Mouse (Mus musculus): Measurements from ENCODE around the gene Vapa. TPM values are rescaled to one million over a fixed set of nuclear protein-coding genes. Genes with fewer than 3 reads are reported as not detected.

Gene Vapa
- polyA plus RNA-seq (2015; fragmentation: Nextera tagmentation; extraction: Ambion mirVana) = 204 and 207 TPM in 2 replicates

DNA sequence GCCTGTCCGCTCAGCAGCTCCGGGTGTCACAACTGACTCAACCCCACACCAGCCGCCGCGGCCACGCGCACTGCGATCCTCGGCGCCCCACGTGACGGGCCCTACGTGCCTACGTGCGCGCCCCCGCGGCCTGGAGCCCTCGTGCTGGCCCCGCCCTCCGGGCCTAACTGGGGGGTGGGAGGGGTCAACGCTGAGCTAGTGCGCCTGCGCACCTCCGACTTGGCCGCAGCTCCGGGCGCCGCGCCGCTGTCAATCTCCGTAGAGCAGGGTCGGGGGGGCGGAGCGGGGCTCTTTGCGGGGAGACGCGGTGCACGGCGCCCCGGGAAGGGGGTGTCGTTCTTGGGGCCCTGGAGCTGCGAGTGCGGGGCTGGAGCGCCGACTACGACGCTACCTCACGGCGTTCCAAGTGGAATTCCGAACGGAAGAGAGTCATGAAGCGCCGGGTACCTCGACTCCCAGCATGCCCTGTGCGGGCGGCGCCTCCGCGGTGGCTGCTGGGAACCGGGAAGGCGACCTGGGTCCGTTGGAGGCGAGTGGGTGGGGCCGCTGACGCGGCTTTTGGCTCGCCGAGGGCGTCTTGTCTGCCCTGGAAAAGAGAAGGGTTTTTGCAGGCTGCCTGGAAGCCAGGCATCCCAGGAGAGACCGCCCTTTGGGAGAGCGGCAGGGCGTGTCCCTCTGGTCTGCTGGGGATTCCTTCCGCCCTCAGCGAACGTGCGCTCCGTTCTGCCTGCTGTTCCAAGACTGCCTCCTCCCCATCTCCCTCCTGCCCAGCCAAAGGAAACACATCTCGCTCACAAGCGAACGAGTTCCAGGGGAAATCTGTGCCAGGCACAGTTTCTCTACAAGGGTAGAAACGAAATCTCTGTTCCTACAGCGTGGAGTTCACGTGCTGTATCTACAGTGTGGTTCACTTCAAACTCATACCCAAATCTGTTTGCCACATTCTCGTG is at the start of gene Vapa:
Vapa (minus strand) TSS at position 93 of the 950 bp plus-strand sequence.
- no peaks in the 10 kb centered on the region for H3K9me3 ChIP-seq
- peaks cover 7% of the 10 kb centered on the region; the same call in 1 of the 2 replicates for H3K4me1 ChIP-seq
- peak within 1 kb of the TSS; percentile 61 for H3K4me2 ChIP-seq
- H3K9ac ChIP-seq = peak within 1 kb of the TSS; percentile 98
- peak within 1 kb of the TSS; percentile 86 for H3K4me3 ChIP-seq (replicated peaks)
- H3K27me3 ChIP-seq (replicated peaks) = no peaks in the 10 kb centered on the region
- no peaks in the 10 kb centered on the region for H3K36me3 ChIP-seq
- under 1% methylated on average over 81 of the region's 85 CpGs for WGBS
- H3K27ac ChIP-seq = peak within 1 kb of the TSS; percentile 99
- ATAC-seq (ENCODE audit: insufficient read depth, low FRiP score, low read depth) = peak; percentile 94

DNA sequence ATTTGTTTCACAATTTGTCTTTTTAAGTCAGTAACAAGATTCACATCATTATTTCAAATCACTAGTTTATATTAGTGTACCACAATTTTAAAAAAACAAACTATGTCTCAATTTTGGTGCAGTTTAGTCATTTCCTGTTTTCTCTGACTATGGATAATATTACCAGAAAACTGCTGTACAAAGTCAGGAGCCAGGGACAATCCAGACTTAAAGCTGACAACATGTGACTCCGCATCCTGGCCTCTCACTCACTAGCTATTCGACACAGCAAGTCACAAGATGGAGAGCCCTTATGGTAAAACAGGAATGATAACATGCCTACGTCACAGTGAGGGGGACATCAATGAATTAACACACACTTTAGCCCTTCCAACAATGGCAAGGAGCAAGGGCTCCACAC is 49.3 kb upstream of the Vapa start:
- Histone ChIP-seq H3K36me3 (no peaks in the 10 kb centered on the region), H3K4me1 (0 out of 2 replicates have a peak, but pooled peaks cover 5% of the 10 kb centered on the region), H3K4me3 (replicated peaks) (no peak overlapping the region), H3K9me3 (no peaks in the 10 kb centered on the region), H3K4me2 (no peak overlapping the region), H3K27me3 (replicated peaks) (no peaks in the 10 kb centered on the region), H3K27ac (no peak overlapping the region), H3K9ac (no peak overlapping the region)
- 73% methylated on average over 3 of the region's 3 CpGs for WGBS
- no peak for ATAC-seq (ENCODE audit: insufficient read depth, low FRiP score, low read depth)

DNA sequence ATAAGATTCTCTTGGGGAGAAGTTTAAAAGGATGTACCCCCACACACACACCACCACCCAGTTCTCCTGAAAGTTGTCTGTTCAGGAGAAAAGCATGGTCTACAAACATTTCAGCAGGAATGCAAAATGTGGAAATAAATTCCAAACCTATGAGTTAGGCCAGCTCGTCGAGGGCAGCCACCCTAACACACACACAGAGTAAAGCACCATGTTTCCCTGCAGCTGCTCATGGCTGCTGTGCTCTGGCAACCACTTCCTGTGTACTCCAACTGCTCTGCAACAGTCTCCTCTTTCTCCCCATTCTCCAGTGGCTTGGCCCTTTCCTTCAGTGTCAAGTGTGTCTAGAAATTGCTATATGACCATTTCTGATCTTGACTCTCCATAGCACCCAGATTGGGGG is 45.1 kb upstream of the Vapa start:
- no peak for ATAC-seq (ENCODE audit: insufficient read depth, low FRiP score, low read depth)

DNA sequence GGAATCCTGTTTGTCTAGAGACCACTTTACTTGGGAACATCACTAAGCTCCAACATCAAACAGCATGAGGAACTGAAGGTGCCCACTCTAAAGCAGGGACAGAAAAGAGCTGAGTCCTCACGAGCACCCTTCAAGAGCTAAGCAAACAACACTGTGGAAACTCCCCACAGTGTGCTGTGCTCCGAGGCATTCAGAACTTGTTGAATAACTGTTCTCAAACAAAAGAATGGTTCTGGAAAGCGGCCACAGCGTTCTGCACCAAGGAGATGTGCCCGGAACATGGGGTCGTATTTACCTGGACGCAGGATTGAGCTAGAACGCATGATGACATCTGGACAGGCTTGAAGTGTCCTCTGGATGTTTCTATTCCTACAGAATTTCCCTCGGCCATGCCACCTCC is 44.6 kb upstream of the Vapa start:
- Histone ChIP-seq H3K36me3 (no peaks in the 10 kb centered on the region), H3K4me1 (no peaks in the 10 kb centered on the region), H3K4me2 (no peak overlapping the region), H3K9me3 (no peaks in the 10 kb centered on the region), H3K4me3 (replicated peaks) (no peak overlapping the region), H3K27me3 (replicated peaks) (no peaks in the 10 kb centered on the region), H3K27ac (no peak overlapping the region), H3K9ac (no peak overlapping the region)
- 81% methylated on average over 9 of the region's 9 CpGs for WGBS
- ATAC-seq (ENCODE audit: insufficient read depth, low FRiP score, low read depth) = no peak

More for the DNA sequence above, 45.1 kb upstream of the Vapa start:
- Histone ChIP-seq H3K27ac (no peak overlapping the region), H3K4me1 (no peaks in the 10 kb centered on the region), H3K27me3 (replicated peaks) (no peaks in the 10 kb centered on the region), H3K4me2 (no peak overlapping the region), H3K9me3 (no peaks in the 10 kb centered on the region), H3K4me3 (replicated peaks) (no peak overlapping the region), H3K9ac (no peak overlapping the region), H3K36me3 (no peaks in the 10 kb centered on the region)
- WGBS = 66% methylated on average over 2 of the region's 2 CpGs

DNA sequence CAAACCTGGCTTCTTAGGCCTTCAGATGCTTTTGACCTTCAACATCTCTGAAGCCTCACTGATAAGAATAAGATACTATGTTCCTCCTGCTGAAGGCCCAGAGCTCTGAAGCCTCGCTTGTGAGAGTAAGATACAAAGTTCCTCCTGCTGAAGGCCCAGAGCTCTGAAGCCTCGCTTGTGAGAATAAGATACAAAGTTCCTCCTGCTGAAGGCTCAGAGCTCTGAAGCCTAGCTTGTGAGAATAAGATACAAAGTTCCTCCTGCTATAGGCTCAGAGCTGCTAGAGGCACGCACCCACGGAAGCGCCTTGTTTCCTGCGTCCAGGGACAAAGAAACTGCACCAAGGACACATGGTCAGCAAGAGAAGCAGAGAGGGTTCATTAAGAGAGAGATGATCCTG is 43.4 kb upstream of the Vapa start:
- Histone ChIP-seq H3K4me3 (replicated peaks) (no peak overlapping the region), H3K4me1 (no peaks in the 10 kb centered on the region), H3K9ac (no peak overlapping the region), H3K36me3 (no peaks in the 10 kb centered on the region), H3K4me2 (no peak overlapping the region), H3K27ac (no peak overlapping the region), H3K9me3 (no peaks in the 10 kb centered on the region), H3K27me3 (replicated peaks) (no peaks in the 10 kb centered on the region)
- WGBS = 90% methylated on average over 6 of the region's 6 CpGs
- ATAC-seq (ENCODE audit: insufficient read depth, low FRiP score, low read depth) = no peak

DNA sequence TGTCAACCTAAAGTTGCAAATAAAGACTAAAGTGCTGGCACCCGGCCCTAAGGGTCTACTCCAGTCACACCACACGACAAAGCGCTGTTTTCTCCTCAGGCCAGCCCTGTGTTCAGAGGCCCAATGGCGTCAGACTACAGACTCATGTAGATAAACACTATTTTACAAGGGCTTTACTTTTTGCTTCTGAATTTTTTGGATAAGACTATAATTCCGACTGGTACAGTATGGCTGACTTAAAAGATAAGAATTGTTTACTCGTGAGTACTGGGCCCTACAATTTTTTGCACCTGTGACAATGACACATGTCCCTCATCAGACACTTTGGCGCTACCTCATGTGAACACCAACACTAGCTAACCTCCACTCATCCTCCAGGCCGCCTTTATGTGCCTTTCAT is 42.7 kb upstream of the Vapa start:
- Histone ChIP-seq H3K4me3 (replicated peaks) (no peak overlapping the region), H3K9ac (no peak overlapping the region), H3K4me1 (no peaks in the 10 kb centered on the region), H3K4me2 (no peak overlapping the region), H3K27me3 (replicated peaks) (no peaks in the 10 kb centered on the region), H3K36me3 (no peaks in the 10 kb centered on the region), H3K9me3 (no peaks in the 10 kb centered on the region), H3K27ac (no peak overlapping the region)
- no peak for ATAC-seq (ENCODE audit: insufficient read depth, low FRiP score, low read depth)
- WGBS = 82% methylated on average over 8 of the region's 8 CpGs

DNA sequence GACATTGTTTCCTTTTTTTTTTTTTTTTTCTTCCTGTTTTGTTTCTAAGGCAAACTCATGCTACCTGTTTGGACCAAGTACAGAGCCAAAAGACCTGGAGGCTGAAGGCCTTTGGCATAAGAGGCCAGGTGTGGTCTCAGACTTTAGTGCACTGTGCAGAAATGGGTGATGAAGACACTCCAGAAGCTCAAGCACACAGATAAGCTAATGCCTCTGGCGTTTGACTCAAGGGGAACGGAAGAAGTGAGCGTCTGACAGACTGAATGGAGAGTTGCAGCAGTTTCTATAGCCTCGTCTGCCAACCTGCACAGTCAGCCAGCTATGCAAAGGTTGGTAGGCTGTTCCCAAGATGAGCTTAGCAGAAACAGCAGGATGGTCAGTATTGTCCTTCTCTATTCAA is 42.3 kb upstream of the Vapa start:
- no peak overlapping the region for H3K9ac ChIP-seq
- H3K4me2 ChIP-seq = no peak overlapping the region
- no peaks in the 10 kb centered on the region for H3K36me3 ChIP-seq
- H3K27me3 ChIP-seq (replicated peaks) = no peaks in the 10 kb centered on the region
- no peaks in the 10 kb centered on the region for H3K9me3 ChIP-seq
- no peak overlapping the region for H3K4me3 ChIP-seq (replicated peaks)
- H3K4me1 ChIP-seq = no peaks in the 10 kb centered on the region
- 75% methylated on average over 4 of the region's 4 CpGs for WGBS
- H3K27ac ChIP-seq = no peak overlapping the region
- no peak for ATAC-seq (ENCODE audit: insufficient read depth, low FRiP score, low read depth)

DNA sequence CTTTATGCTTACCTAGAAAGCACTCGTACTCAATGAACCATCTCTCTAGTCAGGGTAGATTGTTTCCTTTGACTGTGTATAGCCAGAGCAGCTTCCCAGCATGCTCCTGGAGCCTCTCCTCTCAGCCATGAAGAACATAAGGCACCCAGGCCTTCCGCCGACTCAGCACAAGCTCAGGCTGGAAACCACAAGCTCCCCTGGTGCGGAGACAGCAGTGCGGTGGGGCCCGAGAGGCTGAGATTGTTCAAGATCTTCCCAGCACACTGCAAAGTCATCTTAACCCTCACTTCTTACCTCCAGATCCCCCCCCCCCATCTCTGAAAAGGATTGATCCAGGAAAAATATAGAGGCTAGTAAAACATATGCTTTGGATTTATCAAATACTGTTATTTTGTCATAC is 37.2 kb upstream of the Vapa start:
- WGBS = 85% methylated on average over 6 of the region's 6 CpGs
- Histone ChIP-seq H3K27me3 (replicated peaks) (no peaks in the 10 kb centered on the region), H3K9me3 (no peaks in the 10 kb centered on the region), H3K9ac (no peak overlapping the region), H3K4me1 (no peaks in the 10 kb centered on the region), H3K27ac (no peak overlapping the region), H3K4me3 (replicated peaks) (no peak overlapping the region), H3K4me2 (no peak overlapping the region), H3K36me3 (no peaks in the 10 kb centered on the region)
- ATAC-seq (ENCODE audit: insufficient read depth, low FRiP score, low read depth) = no peak

DNA sequence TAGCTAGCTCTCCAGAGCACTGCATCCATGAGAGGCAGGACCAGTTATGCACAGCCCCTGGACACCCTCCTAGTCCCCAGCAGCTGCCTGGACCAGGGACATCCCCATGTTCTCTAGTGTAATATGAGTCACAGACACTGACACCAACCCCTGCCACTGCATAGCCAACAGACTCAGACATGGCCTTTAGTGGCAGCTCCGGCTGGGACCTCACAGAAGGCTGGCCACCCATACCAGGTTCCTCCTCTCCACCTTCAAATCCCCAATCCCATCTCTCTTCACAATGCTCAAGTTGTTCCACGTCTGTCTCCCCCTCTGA is 35.8 kb upstream of the Vapa start:
- no peak for ATAC-seq (ENCODE audit: insufficient read depth, low FRiP score, low read depth)
- H3K27me3 ChIP-seq (replicated peaks) = no peaks in the 10 kb centered on the region
- no peak overlapping the region for H3K9ac ChIP-seq
- no peak overlapping the region for H3K4me3 ChIP-seq (replicated peaks)
- WGBS = 86% methylated on average over 2 of the region's 2 CpGs
- no peak overlapping the region for H3K27ac ChIP-seq
- no peaks in the 10 kb centered on the region for H3K9me3 ChIP-seq
- H3K36me3 ChIP-seq = no peaks in the 10 kb centered on the region
- no peaks in the 10 kb centered on the region for H3K4me1 ChIP-seq
- H3K4me2 ChIP-seq = no peak overlapping the region

DNA sequence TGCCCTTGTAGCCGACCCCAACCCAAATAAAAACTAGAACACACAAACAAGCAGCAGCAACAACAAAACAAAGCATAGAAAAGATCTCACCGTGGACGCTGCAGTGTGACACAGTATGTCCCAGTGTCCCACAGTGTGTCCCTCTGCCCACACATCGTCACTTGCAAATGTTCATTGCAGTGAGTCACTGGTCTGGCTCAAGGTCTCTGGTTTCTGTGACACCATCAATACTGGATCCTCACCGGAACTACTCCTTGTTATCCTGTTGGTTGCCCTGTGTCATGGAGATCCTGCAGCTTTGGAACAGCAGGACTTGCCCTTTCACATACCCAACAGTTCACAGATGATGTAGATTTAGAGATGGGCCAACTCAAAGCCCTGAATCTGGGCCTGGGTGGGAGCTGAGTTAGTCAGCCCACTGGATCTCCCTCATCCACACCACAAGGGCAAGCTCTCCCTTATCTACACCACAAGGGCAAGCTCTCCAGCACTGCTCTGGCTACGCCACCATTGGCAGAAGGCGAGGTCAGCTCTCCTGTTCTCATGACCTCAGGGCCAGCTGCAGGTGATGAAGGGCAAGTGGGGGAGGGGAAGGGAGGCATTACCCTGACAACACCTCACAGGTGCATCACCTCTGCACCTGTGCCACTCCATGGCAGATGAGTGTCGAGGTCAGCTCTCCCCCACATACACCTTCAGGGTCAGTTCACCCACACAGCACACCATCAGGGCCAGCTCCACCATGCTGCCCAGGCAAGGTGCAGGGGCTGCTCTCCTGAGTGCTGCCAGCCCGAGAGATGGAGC is 35.2 kb upstream of the Vapa start:
- 77% methylated on average over 9 of the region's 9 CpGs for WGBS
- ATAC-seq (ENCODE audit: insufficient read depth, low FRiP score, low read depth) = no peak

DNA sequence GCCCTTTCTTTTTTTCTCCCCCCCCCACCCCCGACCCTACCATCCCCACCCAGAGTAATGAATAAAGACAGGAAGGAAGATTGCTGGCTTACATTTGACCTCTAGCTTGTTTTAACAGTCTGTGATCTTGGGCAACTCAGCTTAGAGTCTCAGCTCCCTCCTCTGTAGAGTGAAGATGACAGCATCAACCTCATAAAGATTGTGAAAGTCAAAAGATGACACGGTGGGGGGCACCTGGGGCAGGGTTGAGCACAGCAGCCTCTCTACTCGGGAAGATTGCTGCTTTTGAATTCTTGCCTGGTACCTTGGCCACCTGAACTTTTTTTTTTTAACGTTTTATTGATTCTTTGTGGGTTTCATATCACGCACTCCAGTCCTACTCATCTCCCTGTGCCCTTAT is 34.6 kb upstream of the Vapa start:
- Histone ChIP-seq H3K4me3 (replicated peaks) (no peak overlapping the region), H3K36me3 (no peaks in the 10 kb centered on the region), H3K4me2 (no peak overlapping the region), H3K27me3 (replicated peaks) (no peaks in the 10 kb centered on the region), H3K9ac (no peak overlapping the region), H3K27ac (no peak overlapping the region), H3K9me3 (no peaks in the 10 kb centered on the region), H3K4me1 (peaks cover 7% of the 10 kb centered on the region; the same call in 1 of the 2 replicates)
- WGBS = 57% methylated on average over 5 of the region's 5 CpGs
- no peak for ATAC-seq (ENCODE audit: insufficient read depth, low FRiP score, low read depth)

More for the DNA sequence above, 35.2 kb upstream of the Vapa start:
- H3K4me3 ChIP-seq (replicated peaks) = no peak overlapping the region
- H3K36me3 ChIP-seq = no peaks in the 10 kb centered on the region
- no peaks in the 10 kb centered on the region for H3K9me3 ChIP-seq
- H3K4me2 ChIP-seq = no peak overlapping the region
- H3K27me3 ChIP-seq (replicated peaks) = no peaks in the 10 kb centered on the region
- H3K9ac ChIP-seq = no peak overlapping the region
- H3K4me1 ChIP-seq = peaks cover 3% of the 10 kb centered on the region; the same call in 1 of the 2 replicates
- H3K27ac ChIP-seq = no peak overlapping the region

DNA sequence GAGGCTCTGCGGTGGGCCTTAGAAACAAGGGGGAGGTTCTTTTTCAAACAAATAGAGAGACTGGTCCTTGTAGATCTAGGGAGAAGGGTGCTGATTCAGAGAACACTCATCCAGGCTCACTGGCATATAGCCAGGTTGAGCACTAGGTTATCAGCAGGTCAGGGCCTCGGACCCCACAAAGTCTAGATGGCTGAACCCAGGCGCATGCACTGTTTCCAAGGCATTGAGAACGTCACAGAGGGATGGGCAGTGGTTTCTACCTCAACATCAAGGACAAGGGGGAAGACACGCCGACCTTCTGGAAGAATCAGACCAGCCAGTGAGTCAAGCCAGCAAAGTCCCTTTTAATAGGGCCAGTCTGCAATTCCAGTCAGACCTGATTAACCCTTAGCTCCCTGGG is 33.9 kb upstream of the Vapa start:
- no peaks in the 10 kb centered on the region for H3K36me3 ChIP-seq
- H3K27me3 ChIP-seq (replicated peaks) = no peaks in the 10 kb centered on the region
- ATAC-seq (ENCODE audit: insufficient read depth, low FRiP score, low read depth) = no peak
- H3K4me2 ChIP-seq = no peak overlapping the region
- H3K9me3 ChIP-seq = no peaks in the 10 kb centered on the region
- WGBS = 67% methylated on average over 6 of the region's 6 CpGs
- peaks cover 11% of the 10 kb centered on the region; the same call in 1 of the 2 replicates for H3K4me1 ChIP-seq
- H3K4me3 ChIP-seq (replicated peaks) = no peak overlapping the region
- H3K27ac ChIP-seq = no peak overlapping the region
- no peak overlapping the region for H3K9ac ChIP-seq
